Mouse (Mus musculus) brown adipose tissue, adult 24 weeks (tissue): ENCODE measurements around the gene Egflam. TPM values are rescaled to one million over a fixed set of nuclear protein-coding genes. Genes with fewer than 3 reads are reported as not detected.

Experiments
- H3K27ac ChIP-seq: fragments of 200-500 bp; replicated peaks from 2 replicates; pipeline ENCODE4 v1.5.1; 2012; ENCODE audit warnings: low read depth, mild to moderate bottlenecking, low read length
- H3K4me1 ChIP-seq: fragments of 200-500 bp; 2 replicates; pipeline ENCODE4 v1.6.1; 2012; ENCODE audit warnings: low read length, mixed read lengths; ENCODE audit not compliant: control insufficient read depth, insufficient read depth, insufficient read length
- H3K4me3 ChIP-seq: fragments of 200-500 bp; 2 replicates; pipeline ENCODE4 v1.5.1; 2012; ENCODE audit warnings: low read depth, mild to moderate bottlenecking, low read length, moderate library complexity; ENCODE audit not compliant: insufficient read depth
- polyA plus RNA-seq: library from polyadenylated mRNA; stranded (reverse); fragments of >200 nt; gene quantifications from 2 replicates; pipeline ENCODE4 v1.2.4, GENCODE M21; 2012; ENCODE audit not compliant: missing spikeins, insufficient read depth, insufficient read length

Egflam gene
- polyA plus RNA-seq, 1 experiment: 1.4 TPM

DNA sequence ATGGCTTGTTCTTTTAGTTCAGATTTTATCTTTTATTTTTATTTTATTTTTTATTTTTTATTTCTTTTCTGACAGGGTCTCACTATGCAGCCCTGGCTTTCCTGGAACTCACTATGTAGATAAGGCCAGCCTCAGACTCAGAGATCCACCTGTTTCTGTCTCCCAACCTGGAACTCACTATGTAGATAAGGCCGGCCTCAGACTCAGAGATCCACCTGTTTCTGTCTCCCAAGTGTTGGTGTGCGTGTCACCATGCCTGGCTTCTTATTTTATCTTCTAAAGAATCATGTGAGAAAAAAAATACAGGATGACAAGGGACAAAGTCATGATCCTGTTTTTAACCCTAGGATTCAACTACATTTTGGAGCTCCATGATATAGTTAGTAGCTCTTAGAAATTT lies 205.6 kb downstream of the Egflam start:
- Histone ChIP-seq H3K4me1 (no peaks in the 10 kb centered on the region), H3K27ac (no peak overlapping the region), H3K4me3 (no peak overlapping the region)

DNA sequence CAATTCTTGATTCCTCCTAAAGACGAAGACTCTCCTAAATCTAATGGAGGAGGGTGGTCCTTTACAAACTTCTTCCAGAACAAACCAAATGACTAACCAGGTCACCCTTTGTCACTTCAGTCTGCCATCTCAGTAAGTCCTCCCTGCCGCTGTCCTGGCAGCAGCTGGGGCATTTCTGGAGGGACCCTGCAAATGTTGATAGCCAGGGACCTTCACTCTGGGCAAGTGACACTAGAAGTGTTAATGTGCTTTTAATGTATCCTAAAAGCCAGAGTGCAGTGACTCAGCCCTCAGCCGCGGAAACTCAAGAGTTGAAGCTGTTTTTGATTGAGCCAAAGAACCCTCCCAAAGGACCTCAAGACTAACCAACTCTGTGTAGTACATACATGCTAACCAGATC lies 207.1 kb downstream of the Egflam start:
- H3K27ac ChIP-seq: no peak overlapping the region
- H3K4me3 ChIP-seq: no peak overlapping the region
- no peaks in the 10 kb centered on the region for H3K4me1 ChIP-seq

DNA sequence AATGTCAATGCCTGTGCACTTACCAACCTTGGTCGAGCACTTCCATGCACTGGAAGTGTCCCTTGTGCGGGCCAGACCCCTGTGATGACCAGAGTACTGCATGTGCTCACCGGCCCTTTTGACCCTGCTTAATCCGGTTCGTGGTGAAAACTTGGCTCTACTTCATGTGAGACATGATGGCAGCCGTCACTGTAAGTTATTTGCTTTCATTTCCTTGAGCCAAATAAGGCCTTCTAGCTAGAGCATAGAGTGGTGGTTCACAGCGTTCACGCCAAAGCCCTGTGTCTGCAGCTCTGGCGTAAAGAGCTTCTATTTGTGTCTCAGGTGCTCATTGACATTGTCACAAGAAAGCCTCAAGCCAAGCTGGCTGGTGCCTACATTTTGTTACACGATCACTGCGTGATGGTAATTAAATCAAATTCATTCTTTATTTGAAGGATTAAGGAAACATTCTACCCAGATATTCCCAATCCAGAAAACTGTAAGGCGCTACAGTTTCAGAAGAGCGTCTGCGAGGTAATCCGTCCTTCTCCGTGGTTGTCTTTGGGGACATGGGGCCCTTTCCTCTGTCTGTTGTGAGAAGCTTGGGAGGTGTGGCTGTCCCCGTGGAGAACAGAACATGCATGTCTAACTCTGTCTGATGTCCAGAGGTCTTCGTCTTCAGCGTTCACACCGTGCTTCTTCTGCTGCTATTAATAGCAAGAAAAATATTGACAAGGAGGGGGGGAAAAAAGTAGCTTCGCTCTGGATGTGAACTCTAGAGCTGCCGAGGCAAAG lies 208.3 kb downstream of the Egflam start:
- Histone ChIP-seq H3K27ac (no peak overlapping the region), H3K4me3 (no peak overlapping the region), H3K4me1 (no peaks in the 10 kb centered on the region)

DNA sequence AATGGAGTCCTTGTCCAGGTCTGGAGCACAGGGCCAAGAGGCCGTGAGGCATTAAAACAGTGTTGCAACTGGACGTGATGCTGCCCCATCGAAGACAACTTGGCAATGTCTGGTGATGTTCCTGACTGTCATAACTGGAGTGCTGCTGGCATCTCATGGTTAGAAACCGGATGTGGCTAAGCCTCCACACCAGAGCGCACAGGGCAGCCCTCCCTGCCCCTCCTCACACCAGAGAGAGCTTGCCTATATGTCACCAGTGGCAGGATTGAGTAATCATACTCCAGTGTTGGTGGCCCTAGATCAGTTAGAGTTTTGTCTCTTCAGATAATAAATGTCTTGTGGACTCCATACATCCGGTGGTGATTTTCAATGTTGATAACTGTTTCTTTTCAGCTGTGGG lies 210.5 kb downstream of the Egflam start:
- Histone ChIP-seq H3K4me1 (no peaks in the 10 kb centered on the region), H3K4me3 (no peak overlapping the region), H3K27ac (no peak overlapping the region)

DNA sequence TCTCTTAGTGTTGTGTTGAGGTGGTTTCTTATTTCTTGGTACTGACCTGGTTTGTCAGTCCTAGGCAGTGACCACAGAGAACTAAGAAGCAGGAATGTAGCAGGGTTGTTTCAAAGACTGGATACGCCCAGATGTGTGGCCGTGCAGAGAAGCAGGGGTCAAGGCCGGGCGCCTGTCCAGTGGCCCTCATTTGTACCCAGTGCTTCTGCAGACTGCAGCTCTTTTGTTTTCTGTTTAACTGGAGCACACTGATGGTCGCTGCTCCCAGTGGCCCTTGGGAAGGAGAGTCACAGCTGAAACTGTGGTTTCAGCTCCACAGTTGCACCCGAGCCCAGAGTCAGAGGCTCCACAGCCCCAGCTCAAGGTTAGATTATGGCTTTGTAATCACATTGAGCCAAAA lies 217.6 kb downstream of the Egflam start:
- Histone ChIP-seq H3K4me3 (no peak overlapping the region), H3K4me1 (no peaks in the 10 kb centered on the region), H3K27ac (no peak overlapping the region)

DNA sequence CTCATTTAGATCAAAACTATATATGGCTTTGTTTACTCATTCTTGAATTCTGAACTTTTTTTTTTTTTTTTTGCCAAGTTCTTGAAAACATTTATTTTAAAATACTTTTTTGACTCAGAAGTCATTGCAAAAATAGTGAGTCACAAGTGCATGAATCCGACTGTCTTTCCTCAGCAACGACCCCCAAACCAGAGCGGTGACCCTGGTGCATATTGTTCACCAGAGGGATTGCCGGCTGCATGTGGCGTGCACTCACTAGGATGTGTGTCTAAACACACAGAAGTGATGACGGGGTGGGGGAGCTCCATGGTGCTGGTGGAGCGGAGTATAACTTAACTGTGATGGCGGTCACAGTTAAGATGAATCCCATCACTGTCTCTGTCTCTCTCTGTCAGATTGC lies 224.4 kb downstream of the Egflam start:
- Histone ChIP-seq H3K4me1 (peaks cover 2% of the 10 kb centered on the region; the same call in 1 of the 2 replicates), H3K27ac (no peak overlapping the region)

DNA sequence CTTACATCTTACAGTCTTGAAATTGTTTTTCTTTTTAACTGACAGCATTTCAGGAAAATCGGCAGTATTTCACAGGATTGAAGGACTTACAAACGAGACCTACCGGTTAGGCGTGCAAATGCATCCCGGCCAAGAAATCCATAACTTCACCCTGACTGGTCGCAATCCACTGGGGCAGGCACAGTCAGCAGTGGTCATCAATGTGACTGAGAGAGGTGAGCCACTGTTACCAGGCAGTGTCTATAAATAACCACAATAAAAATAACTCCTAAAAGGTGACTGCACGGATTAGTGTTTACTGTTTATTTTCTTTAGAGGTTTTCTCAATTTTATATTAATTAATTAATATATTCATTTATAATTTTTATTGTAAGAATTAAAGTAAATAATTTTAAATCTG lies 224.8 kb downstream of the Egflam start:
- Histone ChIP-seq H3K27ac (no peak overlapping the region), H3K4me3 (no peak overlapping the region), H3K4me1 (peaks cover 2% of the 10 kb centered on the region; the same call in 1 of the 2 replicates)

More for the DNA sequence above, 224.4 kb downstream of the Egflam start:
- no peak overlapping the region for H3K4me3 ChIP-seq

DNA sequence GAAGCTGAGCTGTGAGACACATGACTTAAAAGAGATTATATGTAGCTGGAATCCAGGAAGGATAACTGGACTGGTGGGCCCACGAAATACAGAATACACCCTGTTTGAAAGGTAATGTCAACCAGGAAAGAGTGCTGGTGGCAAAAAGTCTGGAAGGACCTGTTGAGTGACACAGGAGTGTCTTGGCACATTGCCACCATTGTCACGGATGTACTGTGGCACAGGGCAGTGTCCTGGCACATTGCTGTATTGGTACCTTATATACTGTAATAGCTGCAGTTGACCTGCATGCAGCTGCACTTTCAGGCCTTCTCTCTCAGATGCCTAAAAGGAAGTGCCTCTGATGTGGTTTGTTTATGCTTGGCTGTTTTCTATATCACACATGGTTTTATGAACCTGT lies 225.3 kb downstream of the Egflam start:
- Histone ChIP-seq H3K4me1 (peaks cover 2% of the 10 kb centered on the region; the same call in 1 of the 2 replicates), H3K4me3 (no peak overlapping the region), H3K27ac (no peak overlapping the region)

DNA sequence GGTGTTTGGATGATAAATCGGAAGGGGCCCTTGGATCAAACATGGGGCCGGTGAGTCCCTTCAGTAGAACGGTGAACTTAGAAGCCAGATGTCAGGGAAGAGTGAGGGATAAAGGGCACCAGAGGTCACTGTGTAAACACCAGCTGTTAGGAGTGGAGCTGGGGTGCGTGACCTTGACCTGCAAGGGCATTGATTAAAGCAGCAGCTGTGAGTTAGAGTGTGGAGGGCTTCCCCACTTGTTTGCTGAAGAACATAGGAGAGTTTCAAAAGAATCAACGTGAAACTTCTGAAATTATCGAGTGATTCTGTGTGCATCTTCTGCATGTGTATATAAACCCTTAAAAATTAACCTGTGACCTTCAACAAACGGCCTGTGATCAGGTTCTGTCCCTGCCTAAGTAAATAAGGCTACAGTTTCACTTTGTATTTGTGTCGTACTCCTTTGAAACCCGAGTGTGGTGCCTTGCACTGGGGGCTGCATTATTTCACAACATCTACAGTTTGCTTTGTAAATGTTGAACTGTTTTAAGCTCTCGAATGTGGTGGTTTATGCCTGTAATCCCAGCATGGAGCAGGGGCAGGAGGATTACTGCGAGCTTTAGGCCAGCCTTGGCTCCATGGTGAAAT lies 230.2 kb downstream of the Egflam start:
- Histone ChIP-seq H3K27ac (no peak overlapping the region), H3K4me1 (peaks cover 2% of the 10 kb centered on the region; the same call in 1 of the 2 replicates), H3K4me3 (no peak overlapping the region)

DNA sequence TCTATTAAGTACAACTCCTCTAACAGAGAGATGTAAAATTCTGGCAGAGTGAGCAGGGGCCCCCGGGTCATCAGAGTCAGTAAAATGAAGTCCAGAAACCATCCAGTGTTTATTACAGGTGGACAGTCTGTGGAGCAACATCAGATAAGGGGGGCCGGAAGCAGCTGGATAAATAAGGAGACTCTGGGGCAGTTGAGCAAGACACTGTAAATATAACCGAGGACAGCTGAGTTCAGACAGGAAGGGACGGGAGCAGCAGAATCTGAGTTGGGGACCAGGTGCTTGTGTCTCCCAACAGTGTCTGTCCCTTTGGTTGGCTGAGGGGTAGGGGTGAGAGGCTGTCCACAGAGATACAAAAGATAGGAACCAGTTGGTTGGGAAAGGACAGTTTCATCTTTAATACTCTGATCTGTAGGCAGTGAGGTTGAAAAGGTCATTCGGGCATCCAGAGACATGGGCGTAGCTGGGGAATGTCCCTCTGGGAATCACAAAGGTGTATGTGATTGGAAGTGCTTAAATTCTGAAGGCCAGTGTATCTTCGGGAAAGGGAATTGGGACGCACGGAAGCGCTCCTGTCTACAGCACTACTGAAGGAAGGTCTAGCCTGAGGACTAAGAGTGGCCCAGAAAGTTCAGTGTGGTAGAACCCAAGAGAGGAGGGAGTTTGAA lies 230.8 kb downstream of the Egflam start:
- H3K4me1 ChIP-seq: no peaks in the 10 kb centered on the region; the same call in 1 of the 2 replicates
- H3K27ac ChIP-seq: 0 out of 2 replicates have a peak overlapping the region, but pooled peaks have one; percentile 28
- H3K4me3 ChIP-seq: no peak overlapping the region

DNA sequence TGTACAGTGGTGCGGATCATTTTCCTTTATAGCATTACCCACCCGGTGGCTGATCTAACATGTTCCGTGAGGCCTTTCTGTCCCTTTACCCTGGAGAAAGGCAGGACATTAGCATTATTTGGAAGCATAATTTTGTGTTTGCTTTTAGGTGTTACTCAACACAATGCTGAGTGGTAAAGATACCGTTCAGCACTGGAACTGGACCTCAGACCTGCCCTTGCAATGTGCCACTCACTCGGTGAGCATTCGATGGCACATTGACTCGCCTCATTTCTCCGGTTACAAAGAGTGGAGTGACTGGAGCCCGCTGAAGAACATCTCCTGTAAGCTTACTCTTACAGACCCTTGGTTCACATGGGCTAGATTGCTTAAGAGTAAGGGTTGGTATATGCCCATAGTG lies 231.5 kb downstream of the Egflam start:
- Histone ChIP-seq H3K4me1 (no peaks in the 10 kb centered on the region; the same call in 1 of the 2 replicates), H3K27ac (no peak overlapping the region), H3K4me3 (no peak overlapping the region)

DNA sequence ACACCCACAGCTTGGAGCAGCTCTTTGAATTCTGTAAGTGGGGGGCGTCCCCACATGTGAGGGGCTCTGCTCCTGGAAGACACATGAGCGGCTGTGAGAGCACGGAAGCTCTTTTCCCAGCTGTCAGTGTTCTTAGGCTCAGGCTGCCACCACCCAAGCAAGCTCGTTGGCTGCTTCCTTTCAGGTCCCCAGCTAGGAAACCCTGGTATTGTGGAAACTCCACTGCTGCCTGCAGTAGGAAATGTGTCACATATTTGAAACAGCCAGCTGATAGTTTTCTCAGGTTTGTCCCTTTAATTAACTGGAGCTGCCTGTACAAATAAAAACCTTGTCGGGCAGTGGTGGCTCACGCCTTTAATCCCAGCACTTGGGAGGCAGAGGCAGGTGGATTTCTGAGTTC lies 234.3 kb downstream of the Egflam start:
- Histone ChIP-seq H3K4me3 (no peak overlapping the region), H3K4me1 (no peaks in the 10 kb centered on the region; the same call in 1 of the 2 replicates), H3K27ac (peak overlapping the region; percentile 74)

DNA sequence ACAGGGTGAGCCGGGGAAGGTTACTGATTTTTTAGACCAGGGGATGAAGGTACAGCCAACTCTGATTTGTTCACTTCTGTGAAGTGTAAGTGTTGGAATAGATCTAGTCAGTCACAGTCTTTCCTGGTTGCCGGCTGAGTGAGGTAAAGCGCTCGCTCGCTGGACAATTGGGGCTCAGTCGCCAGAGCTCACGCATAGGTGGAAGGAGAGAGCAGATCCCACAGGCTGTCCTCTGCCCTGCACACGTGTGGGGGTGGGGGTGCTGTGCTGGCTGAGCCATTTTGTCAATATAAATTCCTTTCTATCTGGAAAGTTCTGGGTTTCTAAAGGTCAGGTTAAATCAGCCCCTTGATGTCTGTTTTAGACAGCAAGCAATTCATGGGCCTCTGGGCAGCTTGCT lies 237.9 kb downstream of the Egflam start:
- no peak overlapping the region for H3K4me3 ChIP-seq
- H3K27ac ChIP-seq: no peak overlapping the region
- no peaks in the 10 kb centered on the region for H3K4me1 ChIP-seq

DNA sequence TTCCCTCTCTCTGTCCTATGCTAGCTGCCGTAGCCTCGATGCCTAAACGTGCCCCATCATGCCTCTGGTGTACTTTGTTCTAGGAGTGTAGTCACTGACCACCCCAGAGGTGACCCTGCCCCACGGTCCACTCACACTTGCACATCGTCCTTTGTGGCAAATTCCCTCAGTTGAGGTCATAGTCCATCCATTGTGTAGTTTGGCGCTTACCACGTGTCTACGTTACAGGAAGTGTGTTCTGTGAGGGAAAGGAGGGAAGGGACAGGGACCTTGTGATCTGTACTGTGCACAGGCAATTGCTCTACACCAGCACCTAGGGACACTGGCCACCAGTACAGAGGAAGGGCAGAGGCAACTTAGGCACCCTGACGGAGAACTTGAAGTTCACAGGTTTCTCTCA lies 238.3 kb downstream of the Egflam start:
- Histone ChIP-seq H3K4me1 (no peaks in the 10 kb centered on the region), H3K27ac (no peak overlapping the region), H3K4me3 (no peak overlapping the region)

DNA sequence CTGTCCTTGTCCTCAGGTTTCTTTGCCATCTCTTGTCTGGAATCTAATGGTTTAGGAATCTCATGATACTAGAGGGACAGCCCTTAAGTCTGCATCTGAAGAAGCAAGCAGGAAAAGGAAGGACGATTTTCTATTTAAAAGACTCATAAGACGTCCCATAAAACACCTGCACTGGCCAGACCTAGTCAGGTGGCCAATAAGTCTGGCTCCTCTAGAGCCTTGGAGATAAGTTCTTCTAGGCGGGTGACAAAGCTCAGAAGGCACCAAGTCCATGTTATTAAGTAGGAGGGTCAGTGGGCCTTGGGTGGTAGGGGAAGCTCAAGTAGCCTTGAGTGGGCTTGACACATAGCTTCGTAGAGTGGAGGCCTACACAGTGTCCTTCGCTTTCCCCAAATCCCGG lies 240.5 kb downstream of the Egflam start:
- no peak overlapping the region for H3K4me3 ChIP-seq
- H3K27ac ChIP-seq: no peak overlapping the region
- H3K4me1 ChIP-seq: peaks cover 7% of the 10 kb centered on the region; the same call in 1 of the 2 replicates
